Mouse (Mus musculus) gastrocnemius, postnatal 36 days (tissue): ENCODE data around the gene Minpp1. TPM values are rescaled to one million over a fixed set of nuclear protein-coding genes. Genes with fewer than 3 reads are reported as not detected.

Source experiments
- DNase-seq, 2 experiments: peaks; one replicate each; pipeline ENCODE4 v3.0.0; 2022
- intact Hi-C: fragments of 180-260 bp; cut with DNase I; formaldehyde crosslinking; loops from one replicate; pipeline ENCODE4 v1.15.1; 2025
- total RNA-seq, 2 experiments: library from RNA; stranded (reverse); gene quantifications; 2 replicates each; pipeline ENCODE4 v1.2.3; 2021

The Minpp1 gene
- total RNA-seq, 2 experiments from 2014 or later, result 12.7 to 15.2 TPM

GRCm38 (mm10) chr19:32522753-32523307, 37.3 kb downstream of the Minpp1 start:
- intact Hi-C loops, result no loop called here
- no peak for DNase-seq

GRCm38 (mm10) chr19:32523769-32524515, 38.4 kb downstream of the Minpp1 start:
- DNase-seq, result no peak
- intact Hi-C loops, result no loop called here

GRCm38 (mm10) chr19:32524516-32524860, 38.9 kb downstream of the Minpp1 start:
- no peak for DNase-seq

DNA sequence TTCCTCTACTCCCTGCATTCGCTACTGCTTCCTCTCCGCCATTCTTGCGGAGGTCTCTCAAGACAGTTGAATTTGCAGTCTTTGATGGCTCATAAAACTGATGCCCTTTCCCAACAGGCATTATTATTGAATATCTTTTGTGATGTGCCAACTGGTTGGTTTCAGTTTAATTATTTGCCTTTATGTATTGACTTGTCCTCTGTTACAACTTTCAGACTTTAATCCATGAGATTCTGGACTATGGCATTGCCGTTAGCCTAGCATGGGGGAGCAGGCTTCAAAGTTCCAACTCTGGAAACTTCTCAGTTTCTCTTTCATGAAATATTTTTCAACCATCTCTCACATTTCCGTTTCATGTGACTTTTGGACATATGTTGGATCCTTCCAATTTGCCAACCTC, 41.6 kb downstream of the Minpp1 start:
- intact Hi-C loops, result no loop called here
- no peak for DNase-seq

More at GRCm38 (mm10) chr19:32524516-32524860, 38.9 kb downstream of the Minpp1 start:
- intact Hi-C loops, result no loop called here

DNA sequence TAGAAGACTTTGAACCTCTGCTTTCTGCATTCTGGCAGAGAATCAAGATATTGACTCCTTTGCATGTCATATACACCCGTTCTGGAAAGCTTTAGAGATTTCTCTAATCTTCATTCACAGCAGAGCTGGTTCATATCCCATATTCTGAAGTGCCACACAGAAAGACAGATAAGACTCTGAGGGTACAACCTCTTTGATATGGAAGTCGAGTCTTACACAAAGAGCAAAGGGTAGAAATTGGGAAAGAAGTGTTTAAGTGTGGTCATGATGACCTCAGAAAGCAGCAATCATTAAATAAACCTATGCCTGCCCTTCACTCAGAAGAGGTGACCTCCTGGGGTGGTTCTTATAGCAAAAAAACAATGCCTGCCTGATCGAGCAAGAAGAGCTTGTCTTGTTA, 43.2 kb downstream of the Minpp1 start:
- no peak for DNase-seq
- intact Hi-C loops, result no loop called here

DNA sequence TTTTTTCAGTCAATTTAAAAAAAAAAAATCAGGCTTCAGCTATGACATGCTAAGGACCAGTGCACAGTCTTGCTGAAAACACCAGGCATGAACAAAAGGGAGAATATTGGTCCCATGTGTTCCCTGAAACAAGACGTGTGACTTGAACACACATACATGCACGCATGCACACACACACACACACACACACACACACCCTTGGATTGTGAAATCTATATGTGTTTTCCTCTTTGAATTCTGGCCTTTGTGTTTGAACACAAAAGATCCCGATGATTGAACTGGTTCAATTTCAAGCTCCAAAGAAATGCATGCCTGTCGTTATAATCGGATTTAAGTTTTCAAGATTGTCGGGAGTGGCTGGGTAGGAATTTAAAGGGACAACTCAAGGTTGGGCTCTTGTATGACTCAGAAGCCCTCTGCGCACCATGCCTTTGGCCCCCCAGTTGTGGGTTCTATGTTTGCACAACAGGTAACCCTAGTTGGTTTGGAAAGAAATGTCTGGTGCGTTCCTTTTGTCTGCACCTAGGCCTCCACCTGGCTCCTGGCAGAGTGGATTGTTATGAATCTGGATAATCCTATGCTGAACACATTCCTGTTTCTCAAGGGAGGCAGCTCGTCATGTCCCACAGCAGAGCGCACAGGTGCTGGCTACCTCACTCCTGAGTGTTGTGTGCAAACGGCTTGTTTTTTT, 43.8 kb downstream of the Minpp1 start:
- intact Hi-C loops, result no loop called here
- no peak for DNase-seq

GRCm38 (mm10) chr19:32530296-32530695, 44.7 kb downstream of the Minpp1 start:
- intact Hi-C loops, result no loop called here
- no peak for DNase-seq

GRCm38 (mm10) chr19:32532331-32532730, 46.8 kb downstream of the Minpp1 start:
- intact Hi-C loops, result no loop called here
- DNase-seq, result no peak

GRCm38 (mm10) chr19:32532737-32533505, 47.4 kb downstream of the Minpp1 start:
- intact Hi-C loops, result no loop called here
- DNase-seq, result no peak

DNA sequence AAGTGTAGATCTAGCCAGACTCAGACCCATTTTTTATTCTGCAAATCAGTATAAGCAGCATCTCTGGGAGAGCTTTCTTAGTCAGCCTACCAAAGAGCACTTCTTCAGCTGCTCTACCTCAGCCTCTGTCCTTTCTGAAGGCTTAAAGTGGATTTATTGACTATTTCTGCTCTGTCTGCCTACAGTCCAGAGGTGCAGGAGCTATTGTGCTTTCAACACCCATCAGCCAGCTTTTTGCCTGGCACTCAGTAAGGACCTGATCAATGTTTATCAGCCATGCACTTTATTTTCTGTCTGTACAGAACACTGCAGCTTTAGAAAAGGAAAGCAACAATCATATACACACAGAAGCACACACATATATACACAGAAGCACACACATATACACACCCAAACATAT, 49.3 kb downstream of the Minpp1 start:
- no peak for DNase-seq
- intact Hi-C loops, result no loop called here

- no peak for DNase-seq
- intact Hi-C loops, result no loop called here
These were observed 57.4 kb downstream of the Minpp1 start for GRCm38 (mm10) chr19:32542784-32543490.

DNA sequence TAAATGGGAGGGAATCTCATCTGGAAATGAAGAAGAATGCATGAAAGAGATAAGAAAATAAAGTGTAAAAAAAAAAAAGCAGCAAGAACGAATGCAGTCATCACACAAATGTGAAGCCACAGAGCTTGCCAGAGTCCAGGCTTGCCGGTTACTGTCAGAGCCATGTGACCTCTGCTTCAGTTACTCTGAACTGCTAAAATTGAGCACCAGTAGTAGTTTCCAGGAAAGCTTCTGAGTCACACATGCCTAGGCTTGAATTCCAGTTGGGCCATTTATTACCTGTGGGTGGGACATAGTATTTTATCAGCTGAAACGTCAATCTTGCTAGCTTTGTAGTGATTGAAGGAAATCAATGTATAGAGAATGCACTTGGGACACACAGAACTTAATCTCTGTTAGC, 61.8 kb downstream of the Minpp1 start:
- DNase-seq, result no peak
- intact Hi-C loops, result no loop called here

DNA sequence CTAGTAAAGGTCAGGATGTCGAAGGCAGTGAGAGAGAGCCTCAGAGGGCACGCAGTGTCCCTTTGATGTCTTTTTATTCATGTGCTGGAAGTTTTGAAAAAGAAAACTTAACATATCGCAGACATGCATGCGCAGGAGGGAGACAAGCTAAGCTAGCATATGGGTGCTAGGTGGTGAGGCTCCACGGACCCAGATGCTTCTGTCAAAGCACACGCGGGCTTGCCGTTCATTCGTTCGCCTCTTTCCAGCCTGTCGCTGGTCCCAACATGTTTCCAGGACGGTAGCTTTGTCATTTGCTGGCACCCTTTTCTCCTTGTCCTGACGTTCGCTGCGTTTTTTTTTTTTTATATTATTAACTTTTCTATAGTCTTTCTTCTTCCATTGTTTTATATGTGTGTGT, 62.6 kb downstream of the Minpp1 start:
- intact Hi-C loops, result no loop called here
- DNase-seq, result no peak

DNA sequence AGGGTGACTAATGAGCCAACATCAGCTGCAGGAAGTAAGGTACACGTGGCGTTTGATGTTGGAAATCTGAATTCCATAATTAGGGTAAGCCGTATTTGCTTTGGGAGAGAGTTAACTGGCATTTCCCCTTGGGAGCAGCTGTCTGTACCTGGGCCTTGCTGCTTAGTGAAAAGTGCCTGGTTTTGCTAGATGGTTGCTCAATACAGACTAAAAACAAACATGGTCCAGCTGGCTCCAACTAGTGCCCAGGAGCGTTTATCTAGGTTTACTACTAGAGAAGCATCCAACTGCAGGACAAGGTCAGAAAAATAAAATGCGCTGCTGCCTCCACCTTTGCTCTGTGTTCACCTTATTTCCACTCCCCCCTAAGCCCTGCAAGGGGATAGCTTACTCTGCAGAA, 64.9 kb downstream of the Minpp1 start:
- no peak for DNase-seq
- intact Hi-C loops, result no loop called here

DNA sequence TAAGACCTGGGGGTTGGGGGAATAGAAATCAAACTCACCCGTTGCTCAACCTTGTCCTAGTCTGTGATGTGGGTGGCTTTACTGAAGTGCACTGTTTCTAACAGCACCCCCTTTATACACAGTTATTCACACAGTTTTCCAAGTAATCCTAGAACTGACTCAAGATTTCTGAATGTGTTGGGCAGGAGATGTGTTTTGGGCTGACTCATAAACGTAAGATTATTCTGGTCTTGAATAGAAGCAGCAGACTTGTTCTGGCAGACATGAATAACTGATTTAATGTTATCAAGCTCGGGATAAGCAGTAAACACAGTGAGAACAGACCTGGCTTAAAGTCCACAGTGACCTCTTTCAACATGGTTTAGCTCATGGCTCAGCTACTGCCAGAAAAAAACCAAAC, 65.9 kb downstream of the Minpp1 start:
- intact Hi-C loops, result no loop called here
- no peak for DNase-seq

DNA sequence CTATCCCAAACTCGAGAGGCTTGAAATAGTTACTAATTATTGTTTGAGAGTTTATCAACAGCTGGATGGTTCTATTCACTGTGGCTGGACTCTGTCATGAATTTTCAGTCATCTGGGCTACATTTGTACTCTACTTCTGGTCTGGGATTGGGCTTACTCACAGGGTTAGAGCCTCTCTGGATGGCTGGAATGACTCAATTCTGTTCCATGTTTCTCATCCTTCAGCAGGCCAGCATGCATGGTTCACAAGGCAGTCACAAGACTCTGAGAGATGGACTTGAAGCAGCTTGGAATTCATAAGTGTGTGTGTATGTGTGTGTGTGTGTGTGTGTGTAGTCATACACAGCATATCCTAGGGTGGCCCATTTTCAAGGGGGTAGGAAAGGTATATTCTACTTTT, 66.5 kb downstream of the Minpp1 start:
- intact Hi-C loops, result no loop called here
- no peak for DNase-seq

- intact Hi-C loops, result no loop called here
- no peak for DNase-seq
These were observed 67.7 kb downstream of the Minpp1 start for GRCm38 (mm10) chr19:32553310-32553709.

GRCm38 (mm10) chr19:32555257-32555656, 69.7 kb downstream of the Minpp1 start:
- intact Hi-C loops, result no loop called here
- DNase-seq, result no peak
